Mouse (Mus musculus) CH12.LX (cell line): Measurements from ENCODE around the gene Oasl1.

Experiments
- CHD2 ChIP-seq: IDR thresholded peaks from 2 replicates; pipeline ENCODE4 v1.6.1; 2011; ENCODE audit warnings: low read length, improper control_type of control experiment
- E2F4 ChIP-seq: IDR thresholded peaks from 2 replicates; pipeline ENCODE4 v1.6.1; 2011; ENCODE audit warnings: low read depth, low read length, improper control_type of control experiment; ENCODE audit not compliant: insufficient replicate concordance
- POLR2A ChIP-seq: IDR thresholded peaks from 2 replicates; pipeline ENCODE4 v1.6.1; 2011; ENCODE audit warnings: low read depth, mild to moderate bottlenecking, improper control_type of control experiment, low read length

DNA sequence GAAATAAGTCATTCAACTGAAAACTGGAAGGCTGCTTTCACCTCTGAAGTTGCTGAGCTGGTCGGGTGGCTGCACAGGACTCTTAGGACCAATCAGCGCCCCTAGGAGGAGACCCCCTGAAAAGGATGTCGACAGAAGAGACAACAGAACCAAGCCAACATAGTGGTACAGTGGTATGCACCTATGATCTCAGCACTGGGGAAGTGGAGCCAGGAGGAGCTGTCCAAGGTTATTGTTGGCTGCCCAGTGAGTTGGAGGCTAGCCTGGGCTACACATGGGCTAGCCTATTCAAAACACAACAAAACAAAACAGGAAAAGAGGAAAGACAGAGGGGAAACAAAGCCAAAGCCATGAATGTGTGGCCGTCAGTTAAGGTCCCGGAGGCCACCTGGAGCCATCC, 35.0 kb downstream of the Oasl1 start:
- TF ChIP-seq E2F4: no peak
- no peak for TF ChIP-seq CHD2
- TF ChIP-seq POLR2A: no peak
